Mouse (Mus musculus) frontal cortex, adult 2 months (tissue): ENCODE data around the gene Tnpo1. TPM values are rescaled to one million over a fixed set of nuclear protein-coding genes. Genes with fewer than 3 reads are reported as not detected.
"Not testable (repeated sequence)": the region's sequence is repeated elsewhere in the genome, so short reads cannot be mapped to it uniquely, and the experiment has no call there.

ENCODE experiments used
- DNase-seq, 2 experiments: peaks; one replicate each; pipeline ENCODE4 v3.0.0; 2022; ENCODE audit warnings: low spot score in 1 of 2; ENCODE audit errors: extremely low spot score in 1 of 2
- polyA plus RNA-seq: library from polyadenylated mRNA; depleted of rRNA; stranded (reverse); fragments of >200 nt; gene quantifications from 2 replicates; pipeline ENCODE4 v1.2.3, GENCODE M21; 2012

Gene Tnpo1
- polyA plus RNA-seq, 1 experiment = 36.0 TPM

DNA sequence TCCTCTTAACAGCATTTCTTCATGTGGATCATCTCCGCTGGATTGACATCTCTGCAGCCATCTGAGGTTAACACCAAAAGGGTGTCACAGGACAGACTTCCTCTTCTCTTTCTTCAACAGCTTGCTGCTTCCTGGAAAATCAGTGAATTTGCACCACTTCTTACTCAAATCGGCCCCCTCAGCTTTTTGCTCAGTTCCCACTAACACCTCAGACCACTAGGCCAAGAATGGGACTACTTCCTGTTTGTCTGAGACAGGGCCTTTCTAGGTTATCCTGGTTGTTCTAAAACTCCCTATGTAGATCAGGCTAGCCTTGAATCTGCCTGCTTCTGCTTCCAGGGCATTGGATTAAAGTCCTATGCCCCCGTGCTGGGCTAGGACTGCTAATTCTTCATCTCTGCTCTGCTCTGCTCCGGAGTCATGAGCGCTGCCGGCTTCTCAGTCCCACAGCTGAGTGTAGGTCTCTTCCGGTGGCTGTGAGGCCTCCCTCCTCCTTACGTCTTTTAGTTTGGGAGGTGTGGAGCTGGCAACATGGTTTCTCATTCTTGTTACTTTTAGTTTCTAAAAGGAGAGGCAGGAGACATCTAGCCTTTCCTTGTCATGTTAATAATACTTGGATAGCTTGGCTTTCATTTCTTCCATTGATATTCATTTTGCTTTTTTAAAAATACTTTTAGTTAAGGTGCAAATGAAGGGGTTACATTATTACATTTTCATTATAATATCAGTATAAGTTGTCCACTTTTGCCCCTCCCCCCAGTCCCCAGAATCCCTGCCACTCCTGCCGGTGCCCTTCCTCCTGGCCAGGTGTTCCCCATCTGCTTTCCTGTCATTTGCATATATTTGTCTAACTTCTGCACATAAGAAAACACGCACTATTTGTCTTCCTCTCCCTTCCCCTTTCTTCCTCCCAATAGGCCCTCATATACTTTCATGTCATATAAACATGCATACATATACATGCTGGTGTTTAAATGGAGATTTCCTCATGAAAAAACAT is 93.4 kb downstream of the Tnpo1 start:
- no peak for DNase-seq

DNA sequence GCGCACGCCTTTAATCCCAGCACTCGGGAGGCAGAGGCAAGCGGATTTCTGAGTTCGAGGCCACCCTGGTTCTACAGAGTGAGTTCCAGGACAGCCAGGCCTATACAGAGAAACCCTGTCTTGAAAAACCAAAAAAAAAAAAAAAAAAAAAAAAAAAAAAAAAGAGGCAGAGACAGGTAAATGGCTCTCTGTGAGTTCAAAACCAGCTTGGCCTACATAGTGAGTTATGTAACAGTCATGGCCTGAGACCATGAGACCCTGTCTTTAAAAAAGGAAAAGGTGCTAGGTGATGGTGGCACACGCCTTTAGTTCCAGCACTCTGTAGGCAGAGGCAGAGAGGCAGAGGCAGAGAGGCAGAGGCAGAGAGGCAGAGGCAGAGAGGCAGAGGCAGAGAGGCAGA is 97.2 kb downstream of the Tnpo1 start:
- DNase-seq = not testable (repeated sequence)

DNA sequence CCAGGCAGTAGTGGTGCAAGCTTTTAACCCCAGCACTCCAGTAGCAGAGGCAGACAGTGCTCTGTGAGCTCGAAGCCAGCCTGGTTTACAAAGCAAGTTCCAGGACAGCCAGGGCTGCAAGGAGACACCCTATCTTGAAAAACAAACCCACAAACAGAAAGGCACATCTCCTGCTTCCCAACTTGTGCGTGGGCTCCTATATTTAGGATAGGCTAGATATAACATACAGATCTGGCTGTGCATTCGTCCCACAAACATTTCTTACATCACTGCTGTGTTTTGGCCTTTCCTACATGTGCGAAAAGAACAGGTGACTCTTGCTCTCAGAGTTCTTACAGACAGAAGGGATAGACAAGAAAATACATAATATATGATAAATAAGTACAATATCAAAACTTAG is 100.6 kb downstream of the Tnpo1 start:
- DNase-seq = no peak

DNA sequence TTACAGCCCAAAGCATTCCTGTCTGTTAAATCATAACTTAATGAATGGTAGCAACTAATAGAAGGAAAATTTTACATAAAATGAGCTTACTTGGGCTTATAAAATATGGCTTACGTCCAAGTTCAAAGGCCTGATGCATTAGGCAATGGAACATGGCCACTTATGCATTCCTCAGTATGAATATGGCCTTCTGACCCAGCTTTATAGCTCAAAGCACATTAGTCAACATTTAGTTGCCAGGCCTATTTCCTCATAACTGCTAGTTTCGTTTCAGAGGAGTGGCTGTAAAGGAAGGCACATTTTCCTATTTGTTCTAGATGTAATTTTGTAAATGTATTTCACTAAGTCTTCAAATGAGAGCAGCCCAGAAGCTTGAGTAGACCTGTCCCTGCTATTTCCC is 107.1 kb downstream of the Tnpo1 start:
- DNase-seq = no peak

DNA sequence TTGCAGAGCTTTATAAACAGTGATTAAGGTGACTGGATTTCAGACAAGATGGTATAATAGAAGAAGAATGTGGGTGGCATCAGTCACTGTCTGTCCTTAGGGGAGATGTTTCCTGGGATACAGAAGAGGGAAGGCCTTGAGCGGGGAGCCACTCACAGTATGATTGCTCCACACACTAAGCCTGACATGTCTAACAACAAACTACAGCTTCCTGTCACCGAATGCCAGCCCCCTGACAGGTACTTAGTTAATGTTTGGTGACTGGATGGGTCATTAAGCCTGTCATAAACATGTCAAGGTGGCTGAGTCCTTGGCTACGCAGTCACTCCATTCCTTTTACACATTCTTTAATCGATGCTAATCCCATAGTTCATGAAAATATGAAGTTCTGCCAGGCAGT is 108.0 kb downstream of the Tnpo1 start:
- DNase-seq = no peak

DNA sequence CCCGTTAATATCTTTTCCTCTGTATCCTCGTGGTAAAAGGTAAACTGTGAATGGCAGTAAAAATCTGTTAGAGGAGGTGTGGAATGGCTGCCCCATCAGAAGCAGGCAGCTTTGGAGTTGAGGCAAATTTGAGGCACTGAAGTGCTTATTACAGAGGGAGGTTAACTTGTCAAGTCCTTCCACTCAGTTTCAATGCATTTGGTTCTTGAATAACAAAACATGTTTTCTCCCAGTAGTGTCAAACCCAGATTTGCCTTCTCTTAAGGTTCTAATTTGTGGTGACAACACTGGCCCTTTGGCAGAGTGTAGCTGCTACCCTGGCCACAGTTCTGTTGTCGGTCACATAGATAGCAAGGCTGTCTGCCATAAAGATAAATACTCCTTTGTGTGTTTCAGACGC is 108.4 kb downstream of the Tnpo1 start:
- DNase-seq = no peak

DNA sequence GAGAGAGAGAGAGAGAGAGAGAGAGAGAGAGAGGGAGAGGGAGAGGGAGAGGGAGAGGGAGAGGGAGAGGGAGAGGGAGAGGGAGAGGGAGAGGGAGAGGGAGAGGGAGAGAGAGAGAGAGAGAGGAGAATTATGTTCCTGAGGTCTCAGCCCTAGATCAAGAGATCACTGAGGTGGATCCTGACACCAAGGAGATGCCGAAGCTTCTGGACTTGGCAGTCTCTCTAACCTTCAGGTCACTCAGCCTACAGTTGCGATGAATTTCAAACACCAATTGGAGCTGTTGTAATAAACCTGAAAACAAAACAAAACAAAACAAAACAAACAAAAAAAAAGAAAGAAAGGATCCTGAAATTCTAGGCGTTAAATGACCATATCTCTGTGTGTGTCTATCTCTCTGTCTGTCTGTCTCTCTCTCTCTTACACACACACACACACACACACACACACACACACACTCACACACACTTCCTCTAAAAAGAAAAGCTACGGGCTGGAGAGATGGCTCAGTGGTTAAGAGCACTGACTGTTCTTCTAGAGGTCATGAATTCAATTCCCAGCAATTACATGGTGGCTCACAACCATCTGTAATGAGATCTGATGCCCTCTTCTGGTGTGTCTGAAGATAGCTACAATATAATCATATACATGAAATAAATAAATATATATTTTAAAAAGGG is 109.1 kb downstream of the Tnpo1 start:
- not testable (repeated sequence) for DNase-seq

DNA sequence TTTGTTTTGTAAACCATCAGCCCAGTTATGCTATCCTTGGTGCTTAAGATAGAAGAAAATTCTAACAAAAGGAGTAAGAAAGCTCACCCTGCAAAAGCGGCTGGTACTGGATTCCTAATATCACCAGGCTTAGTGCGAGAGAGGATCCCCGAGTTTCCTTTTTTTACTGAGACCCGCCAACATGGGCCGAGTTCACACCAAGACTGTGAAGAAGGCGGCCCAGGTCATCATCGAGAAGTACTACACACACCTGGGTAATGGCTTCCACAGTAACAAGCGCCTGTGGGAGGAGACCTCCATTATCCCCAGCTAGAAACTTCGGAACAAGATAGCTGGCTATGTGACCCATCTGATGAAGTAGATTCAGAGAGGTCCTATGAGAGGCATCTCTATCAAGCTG is 109.6 kb downstream of the Tnpo1 start:
- DNase-seq = no peak

DNA sequence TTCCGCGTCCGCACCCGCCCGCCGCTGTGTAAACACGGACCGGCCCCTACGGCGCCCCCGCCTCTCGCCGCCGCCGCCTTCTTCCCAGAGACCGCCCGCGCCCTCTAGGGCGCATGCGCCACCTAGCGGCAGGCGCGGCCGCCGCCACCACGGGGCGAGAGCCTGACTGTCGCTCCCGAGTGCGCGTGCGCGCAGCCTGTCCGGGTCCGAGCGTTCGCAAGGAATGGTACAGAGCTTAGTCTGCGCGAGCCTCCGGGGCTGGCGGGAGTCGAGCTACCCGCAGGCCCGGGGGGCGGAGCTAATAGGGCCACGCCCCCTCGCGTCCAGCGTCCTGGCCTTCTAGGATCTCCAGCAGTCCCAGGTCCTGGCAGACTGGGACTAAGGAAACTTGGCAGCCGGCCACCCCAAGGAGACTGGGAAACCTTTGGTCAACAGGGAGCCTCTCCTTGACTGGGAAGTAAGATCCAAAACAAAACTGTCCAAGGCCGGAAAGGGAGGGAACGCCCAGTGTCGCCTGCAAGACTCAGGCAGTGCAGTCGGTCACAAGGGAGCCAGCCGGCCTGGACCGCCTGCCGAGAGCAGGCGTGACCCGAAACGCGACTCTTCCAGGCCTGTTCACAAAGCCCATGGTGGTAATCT is 110.9 kb downstream of the Tnpo1 start, which contains the start of gene Fcho2:
TSS of gene Fcho2 (minus strand) at position 303 of the 639 bp plus-strand sequence.
- peak; percentile 92 to 95 for DNase-seq

DNA sequence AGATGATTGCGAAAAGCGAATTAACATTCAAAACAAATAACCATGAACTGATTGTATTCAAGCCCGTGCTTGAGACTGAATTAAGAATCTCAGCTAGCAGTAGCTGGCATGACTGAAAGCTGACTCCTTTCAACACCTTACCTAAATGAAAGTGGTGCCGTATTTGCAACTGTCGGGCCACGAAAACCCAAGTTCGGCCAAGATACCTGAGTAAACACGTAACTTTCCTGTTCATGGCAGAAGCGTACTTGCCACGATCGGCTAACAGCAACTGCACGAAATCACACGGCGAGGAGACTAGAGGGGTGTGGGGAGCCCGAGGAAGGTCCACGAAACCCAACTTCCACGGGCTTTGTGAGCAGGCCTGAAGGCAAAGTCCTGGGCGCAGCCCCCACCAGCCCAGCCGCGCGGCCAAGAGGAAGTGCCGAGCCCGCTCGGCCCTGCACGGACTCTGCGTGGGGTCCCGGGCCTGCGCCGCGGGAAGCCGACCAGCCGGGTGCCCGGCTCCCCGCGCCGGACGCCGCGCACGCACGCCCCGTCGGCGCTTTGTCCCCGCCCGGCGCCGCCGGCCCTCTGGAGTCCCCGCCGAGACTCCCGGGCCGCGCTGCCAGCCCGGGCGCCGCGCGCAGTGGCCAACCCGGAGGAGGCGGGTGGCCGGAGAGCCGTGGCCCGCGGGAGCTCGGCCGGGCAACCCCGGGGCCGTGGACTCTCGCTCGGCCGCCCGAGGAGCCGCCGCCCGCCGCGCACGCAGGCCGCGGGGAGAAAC is 111.7 kb downstream of the Tnpo1 start:
- DNase-seq = peak in 1 of 2 experiments; percentile 38

DNA sequence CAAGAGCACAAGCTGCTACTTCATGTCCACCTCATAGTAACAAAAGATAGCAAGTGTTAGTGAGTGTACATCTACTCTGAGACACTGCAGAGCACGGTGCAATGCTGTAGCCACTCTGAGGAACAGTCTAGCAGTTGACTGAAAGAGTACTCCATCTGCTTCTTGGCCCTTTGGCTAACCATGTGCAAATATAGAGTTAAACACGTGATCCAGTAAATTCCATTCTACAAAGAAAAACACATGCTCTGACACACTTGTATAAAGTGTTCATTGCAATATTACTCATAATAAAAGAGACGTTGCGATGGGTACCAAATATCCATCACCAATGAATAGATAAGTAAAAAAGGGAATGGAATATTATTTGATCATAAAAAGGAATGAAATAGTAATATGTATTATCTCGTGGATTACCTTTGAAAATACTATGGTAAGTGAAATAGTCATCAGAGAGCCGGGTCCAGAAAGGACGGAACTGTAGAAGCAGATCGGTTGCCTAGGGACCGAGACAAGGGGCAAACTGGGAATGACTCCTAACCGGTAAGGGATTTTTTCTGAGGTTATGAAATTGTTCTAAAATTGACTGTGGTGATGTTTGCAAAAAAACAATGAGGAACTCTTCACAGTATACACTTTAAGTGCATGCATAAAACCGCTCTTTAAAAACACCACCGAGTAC is 112.4 kb downstream of the Tnpo1 start:
- DNase-seq = no peak

DNA sequence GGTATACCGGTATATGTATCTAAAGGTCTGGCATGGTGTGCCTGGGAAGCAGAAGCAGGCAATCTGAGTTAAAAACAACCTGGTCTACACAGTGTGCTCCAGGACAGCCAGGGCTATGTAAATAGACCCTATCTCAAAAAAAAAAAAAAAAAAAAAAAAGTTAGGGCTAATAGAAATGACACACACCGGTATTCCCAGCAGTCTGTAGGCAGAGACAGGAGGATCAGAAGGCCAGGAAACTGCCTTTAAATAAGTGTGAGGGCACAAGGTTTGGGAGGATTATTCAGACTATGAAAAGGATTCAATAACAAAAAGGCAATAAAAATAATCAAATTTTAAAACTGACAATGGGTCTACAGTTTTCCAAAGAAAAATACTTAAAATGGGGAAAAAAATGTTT is 113.0 kb downstream of the Tnpo1 start:
- DNase-seq = no peak

DNA sequence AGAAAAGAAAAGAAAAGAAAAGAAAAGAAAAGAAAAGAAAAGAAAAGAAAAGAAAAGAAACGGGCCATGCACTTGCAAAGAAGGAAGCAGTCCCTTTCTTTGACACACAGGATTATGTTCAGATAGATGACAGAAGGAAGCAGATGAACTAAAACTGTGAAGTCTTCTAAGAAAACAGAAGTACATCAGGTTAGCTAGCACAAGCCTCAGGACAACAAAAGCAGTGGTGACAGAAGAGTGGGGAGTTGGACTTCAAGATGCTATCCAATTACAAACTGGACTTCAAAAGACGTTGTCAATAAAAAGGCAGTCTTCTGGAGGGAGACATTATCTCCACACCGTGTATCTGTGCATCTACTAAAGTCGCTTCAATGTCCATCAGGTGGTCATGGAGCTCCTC is 113.9 kb downstream of the Tnpo1 start:
- DNase-seq = no peak

DNA sequence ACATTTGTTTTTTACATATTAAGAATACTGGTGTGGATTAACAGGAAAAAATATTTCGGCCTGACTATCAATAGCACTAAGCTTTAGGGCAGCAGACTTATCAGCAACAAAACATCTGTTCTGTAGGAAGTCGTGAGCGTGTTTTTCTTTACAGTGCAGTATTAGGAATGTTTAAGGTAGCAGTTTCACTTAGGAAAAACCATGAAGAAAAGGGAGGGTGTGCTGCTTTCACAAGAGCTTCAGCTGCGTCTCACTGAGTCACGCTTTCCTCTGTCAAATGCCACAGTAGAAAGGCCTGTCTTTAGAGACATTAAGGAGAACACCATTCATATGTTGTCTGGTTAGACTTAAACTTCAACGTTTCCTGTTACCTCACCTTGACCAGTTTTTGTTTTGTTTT is 116.0 kb downstream of the Tnpo1 start:
- DNase-seq = peak in 1 of 2 experiments; percentile 50

DNA sequence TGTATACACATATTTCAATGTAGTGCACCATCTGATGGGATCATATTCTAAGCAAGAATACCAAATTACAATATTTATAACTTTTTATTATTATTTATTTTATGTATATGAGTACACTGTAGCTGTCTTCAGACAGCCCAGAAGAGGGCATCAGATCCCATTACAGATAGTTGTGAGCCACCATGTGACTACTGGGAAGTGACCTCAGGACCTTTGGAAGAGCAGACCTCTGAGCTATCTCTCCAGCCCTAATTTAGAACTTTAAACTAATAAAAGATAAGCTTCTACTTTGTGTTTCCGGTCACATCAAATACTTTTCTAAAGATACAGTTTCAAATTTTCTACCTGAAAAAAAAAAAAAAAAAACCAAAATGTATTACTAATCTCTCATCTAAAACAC is 117.1 kb downstream of the Tnpo1 start:
- no peak for DNase-seq

DNA sequence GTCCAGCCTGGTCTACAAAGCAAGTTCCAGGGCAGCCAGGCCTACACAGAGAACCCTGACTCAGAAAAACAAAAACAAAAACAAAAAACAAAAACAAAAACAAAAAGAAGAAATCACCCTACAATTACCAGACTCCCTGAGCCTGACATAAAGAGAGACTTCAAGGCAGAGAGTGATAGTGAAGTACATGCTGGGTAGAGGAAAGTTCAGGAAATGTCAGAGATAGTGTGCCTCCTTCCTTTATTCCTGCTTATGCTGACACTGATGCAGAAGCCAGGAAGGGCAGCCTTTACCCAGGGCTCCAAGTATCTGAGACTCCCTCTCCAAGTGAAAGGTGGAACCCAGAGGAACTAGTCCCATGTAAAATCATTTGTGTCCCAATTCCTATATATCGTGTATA is 121.7 kb downstream of the Tnpo1 start:
- no peak for DNase-seq

DNA sequence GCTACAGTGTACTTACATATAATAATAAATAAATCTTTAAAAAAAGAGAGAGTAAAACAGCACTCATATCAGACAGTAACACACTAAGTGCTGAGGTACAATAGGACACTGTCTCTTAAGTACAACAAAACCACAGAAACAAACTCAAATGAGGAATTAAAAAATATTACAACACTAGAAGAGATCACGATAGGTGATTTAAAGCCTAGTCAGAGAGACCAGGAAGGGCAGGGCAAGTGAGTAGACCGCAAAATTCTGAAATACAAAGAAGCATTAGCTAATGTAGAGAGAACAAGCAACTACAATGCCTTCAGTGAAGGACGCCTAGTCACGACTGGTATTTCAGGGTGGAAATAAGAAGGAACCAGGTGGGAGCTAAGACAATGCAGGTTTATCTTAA is 122.5 kb downstream of the Tnpo1 start:
- no peak for DNase-seq

DNA sequence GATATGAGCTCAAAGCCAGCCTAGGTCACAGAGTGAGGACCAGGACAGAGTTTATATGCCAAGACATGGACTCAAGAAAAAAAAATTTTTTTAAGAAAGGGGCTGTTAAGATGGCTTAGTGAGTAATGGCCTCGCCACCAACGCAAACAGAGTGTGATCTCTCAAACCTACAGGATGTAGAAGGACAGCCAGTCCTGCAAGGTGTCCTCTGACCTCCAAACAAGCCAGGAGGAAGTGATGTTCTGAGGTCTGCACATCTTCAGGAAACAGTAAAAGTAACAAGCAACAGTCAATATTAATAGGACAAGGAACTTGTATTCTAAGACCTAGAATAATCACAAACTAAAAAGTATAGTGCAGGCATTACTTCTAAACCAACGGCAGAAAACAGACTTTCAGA is 123.2 kb downstream of the Tnpo1 start:
- DNase-seq = no peak

DNA sequence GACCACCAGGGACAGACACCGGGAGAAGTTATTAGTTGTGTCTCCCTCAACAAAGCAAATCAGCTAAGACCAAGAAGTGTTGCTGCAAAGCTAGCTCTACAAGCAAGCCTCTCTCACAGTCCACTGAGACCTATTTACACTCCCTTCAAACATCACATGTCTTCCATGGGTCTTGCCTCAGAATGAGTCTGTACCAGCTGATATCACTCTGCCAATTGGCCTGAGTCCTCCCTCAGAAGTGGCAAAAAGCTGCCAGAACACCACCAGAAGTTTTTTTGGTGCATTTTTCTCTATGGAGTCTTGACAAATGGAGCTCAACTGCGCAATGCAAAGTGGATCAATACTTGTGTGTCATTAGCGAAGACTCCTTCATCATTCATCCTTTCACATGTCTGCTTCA is 130.7 kb downstream of the Tnpo1 start:
- DNase-seq = no peak

DNA sequence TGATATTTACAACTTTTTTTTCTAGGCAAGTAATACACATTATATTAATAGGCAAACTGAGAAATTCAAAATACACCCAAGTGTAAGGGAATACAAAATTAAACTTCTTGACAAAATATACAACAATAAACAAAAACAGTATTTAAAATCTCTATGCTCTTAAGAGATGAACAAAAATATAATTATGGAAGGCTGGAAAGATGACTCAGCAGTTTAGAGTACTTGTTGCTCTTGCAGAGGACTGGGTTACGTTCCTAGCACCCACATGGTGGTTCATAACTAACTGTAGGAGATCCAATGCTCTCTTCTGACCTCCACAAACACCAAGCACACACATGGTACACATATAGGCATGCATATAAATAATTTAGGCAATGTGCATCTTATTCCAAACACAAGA is 133.3 kb downstream of the Tnpo1 start:
- no peak for DNase-seq
